Mouse (Mus musculus) liver, embryonic 13.5 days (tissue): Measurements from ENCODE around the gene Tomm6. TPM values are rescaled to one million over a fixed set of nuclear protein-coding genes. Genes with fewer than 3 reads are reported as not detected.
A peak's percentile ranks its signal among the peaks of the same experiment; 100 is the strongest.

ENCODE experiments used
- ATAC-seq: fragments of 200-750 bp; cut with Nextera tagmentation; 2 replicates; pipeline ENCODE4 v1.8.0; 2017; ENCODE audit warnings: low read depth, mild to moderate bottlenecking, moderate number of reproducible peaks, moderate library complexity
- DNase-seq: peaks from one replicate; pipeline ENCODE4 v3.0.0; 2022
- H3K27ac ChIP-seq: fragments of 300-500 bp; sonication (generic); 2 replicates; pipeline ENCODE4 v1.5.1; 2015; ENCODE audit warnings: moderate library complexity, mild to moderate bottlenecking, inconsistent platforms
- H3K27me3 ChIP-seq: fragments of 300-500 bp; sonication (generic); 2 replicates; pipeline ENCODE4 v1.6.1; 2015; ENCODE audit warnings: mild to moderate bottlenecking, inconsistent platforms
- H3K36me3 ChIP-seq: fragments of 300-500 bp; sonication (generic); 2 replicates; pipeline ENCODE4 v1.6.1; 2015; ENCODE audit warnings: mild to moderate bottlenecking, inconsistent platforms
- H3K4me1 ChIP-seq: fragments of 300-500 bp; sonication (generic); replicated peaks from 2 replicates; pipeline ENCODE4 v1.6.1; 2015; ENCODE audit warnings: inconsistent platforms
- H3K4me2 ChIP-seq: fragments of 300-500 bp; sonication (generic); 2 replicates; pipeline ENCODE4 v1.6.1; 2015; ENCODE audit warnings: inconsistent platforms, mild to moderate bottlenecking, moderate library complexity
- H3K4me3 ChIP-seq: fragments of 300-500 bp; sonication (generic); replicated peaks from 2 replicates; pipeline ENCODE4 v1.5.1; 2015; ENCODE audit warnings: mild to moderate bottlenecking, inconsistent platforms
- H3K9ac ChIP-seq: fragments of 300-500 bp; sonication (generic); 2 replicates; pipeline ENCODE4 v1.6.1; 2015; ENCODE audit warnings: mild to moderate bottlenecking, inconsistent platforms
- H3K9me3 ChIP-seq: fragments of 300-500 bp; sonication (generic); replicated peaks from 2 replicates; pipeline ENCODE4 v1.6.1; 2016; ENCODE audit warnings: inconsistent platforms
- WGBS: fragments of 180-500 bp; shearing (Covaris S2); methylation state at CpG from one replicate; pipeline ENCODE4 v1.1.7; 2015; ENCODE audit not compliant: insufficient replicate concordance; 5-methylcytosine and 5-hydroxymethylcytosine counted together
- polyA plus RNA-seq: library from polyadenylated mRNA; unstranded; fragments of >200 nt; fragmentation: Nextera tagmentation; extraction: Ambion mirVana; gene quantifications from 2 replicates; pipeline ENCODE4 v1.2.1, GENCODE M21; 2015

The Tomm6 gene
- polyA plus RNA-seq, 1 experiment from 2014 or later: 289 TPM

- DNase-seq (no peak), ATAC-seq (no peak)
- no peak overlapping the region for H3K27ac ChIP-seq
- no peaks in the 10 kb centered on the region for H3K9me3 ChIP-seq
- H3K4me2 ChIP-seq: no peak overlapping the region
- no peaks in the 10 kb centered on the region for H3K27me3 ChIP-seq
- 59% methylated on average over 4 of the region's 4 CpGs for WGBS
- peaks cover 20% of the 10 kb centered on the region; the same call in 1 of the 2 replicates for H3K36me3 ChIP-seq
- no peak overlapping the region for H3K4me3 ChIP-seq
- peaks cover 20% of the 10 kb centered on the region for H3K4me1 ChIP-seq
- no peak overlapping the region; the same call in 1 of the 2 replicates for H3K9ac ChIP-seq
Measured at GRCm38 (mm10) chr17:47648966-47649365, 39.2 kb downstream of the Tomm6 start.

- no peak overlapping the region for H3K4me3 ChIP-seq
- DNase-seq: peak; percentile 53
- H3K36me3 ChIP-seq: peaks cover 10% of the 10 kb centered on the region; the same call in 1 of the 2 replicates
- WGBS: 60% methylated on average over 1 of the region's 1 CpGs
- no peaks in the 10 kb centered on the region for H3K9me3 ChIP-seq
- H3K9ac ChIP-seq: no peak overlapping the region
- no peak overlapping the region for H3K4me2 ChIP-seq
- H3K4me1 ChIP-seq: peaks cover 22% of the 10 kb centered on the region
- H3K27me3 ChIP-seq: no peaks in the 10 kb centered on the region
- no peak overlapping the region for H3K27ac ChIP-seq
- 0 out of 2 replicates have a peak, but pooled peaks have one; percentile 12 for ATAC-seq
Measured at GRCm38 (mm10) chr17:47646683-47647082, 41.5 kb downstream of the Tomm6 start.

DNA sequence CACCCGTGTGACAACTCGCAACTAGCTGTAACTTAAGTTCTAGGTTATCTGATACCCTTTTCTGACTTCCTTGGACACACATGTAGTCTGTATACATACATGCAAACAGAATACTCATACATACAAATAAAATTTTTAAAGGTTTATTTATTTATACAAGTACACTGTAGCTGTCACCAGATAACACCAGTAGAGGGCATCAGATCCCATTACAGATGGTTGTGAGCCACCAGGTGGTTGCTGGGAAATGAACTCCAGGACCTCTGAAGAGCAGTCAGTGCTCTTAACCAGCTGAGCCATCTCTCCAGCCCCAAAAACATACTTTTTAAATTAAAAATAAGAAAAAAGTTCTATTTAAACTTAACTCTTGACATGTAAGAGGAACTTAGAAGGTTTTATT lies 45.2 kb downstream of the Tomm6 start:
- H3K9me3 ChIP-seq: no peaks in the 10 kb centered on the region
- H3K4me1 ChIP-seq: peaks cover 20% of the 10 kb centered on the region
- H3K27ac ChIP-seq: no peak overlapping the region
- H3K27me3 ChIP-seq: no peaks in the 10 kb centered on the region
- ATAC-seq (no peak), DNase-seq (no peak)
- H3K4me2 ChIP-seq: no peak overlapping the region
- H3K9ac ChIP-seq: no peak overlapping the region
- WGBS: 86% methylated on average over 2 of the region's 2 CpGs
- H3K36me3 ChIP-seq: no peaks in the 10 kb centered on the region
- H3K4me3 ChIP-seq: no peak overlapping the region

Other genes with a start within 250 kb of the Tomm6 start
- 14.4 and 14.5 TPM in 2 replicates for gene Taf8, start 186.1 kb downstream of the Tomm6 start, polyA plus RNA-seq
- 387 and 400 TPM in 2 replicates for gene Ccnd3, start 183.3 kb downstream of the Tomm6 start, polyA plus RNA-seq
- 28.0 and 28.4 TPM in 2 replicates for gene Bysl, start 76.9 kb downstream of the Tomm6 start, polyA plus RNA-seq
- gene Med20, start 76.8 kb downstream of the Tomm6 start, polyA plus RNA-seq: 26.0 and 26.1 TPM in 2 replicates
- 1.8 TPM in 2 replicates for gene Gm20517, start 76.8 kb downstream of the Tomm6 start, polyA plus RNA-seq
- gene Usp49, start 57.7 kb downstream of the Tomm6 start, polyA plus RNA-seq: 3.3 and 4.1 TPM in 2 replicates
- gene Frs3, start 644 bp upstream of the Tomm6 start, polyA plus RNA-seq: 0.96 and 1.4 TPM in 2 replicates
- 0.06 and 0.07 TPM in 2 replicates for gene Gm21981, start 6.1 kb upstream of the Tomm6 start, polyA plus RNA-seq
- gene Prickle4, start 6.3 kb upstream of the Tomm6 start, polyA plus RNA-seq: not detected in 2 replicates
- gene Pgc, start 38.5 kb upstream of the Tomm6 start, polyA plus RNA-seq: 0.08 TPM in 1 of 2 replicates, not detected in the other
- gene Tfeb, start 48.6 kb upstream of the Tomm6 start, polyA plus RNA-seq: 4.4 and 4.6 TPM in 2 replicates
- gene Mdfi, start 146.3 kb upstream of the Tomm6 start, polyA plus RNA-seq: 0.93 and 1.1 TPM in 2 replicates
- gene Foxp4, start 236.3 kb upstream of the Tomm6 start, polyA plus RNA-seq: 3.8 and 3.9 TPM in 2 replicates